In the genomic region with DNA sequence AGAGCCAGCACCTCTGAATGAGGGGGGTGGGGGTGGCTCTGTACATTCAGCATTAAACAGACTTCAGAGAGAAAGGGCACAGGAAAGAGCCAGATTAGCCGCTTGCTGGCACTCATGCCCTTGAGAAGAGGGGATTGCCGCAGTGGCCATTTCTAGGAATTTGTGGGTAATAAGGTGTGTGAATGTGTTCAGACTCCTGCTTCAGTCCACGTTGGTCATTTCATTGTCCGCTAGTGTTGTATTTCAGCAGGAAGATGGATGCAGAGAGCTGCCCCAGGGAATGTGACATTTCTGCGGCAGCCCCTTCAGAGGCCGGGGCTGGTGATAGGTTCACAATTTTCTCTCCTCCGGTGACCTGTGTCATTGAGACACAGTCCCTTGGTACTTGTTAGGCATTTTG, we compare ENCODE assay signal across 12 mouse cellular contexts.
"Had no signal": no experiment of that assay in that cellular context is flagged by ENCODE, and none has a peak within 500 bp of the region (broad histone marks: within the 10 kb centered on the region; RNA-seq: fewer than 3 reads in every experiment).

No protein-coding gene starts in this region.

- H3K4me2 ChIP-seq: lung, embryonic 14.5 days; midbrain, embryonic 12.5 days; neural tube, embryonic 13.5 days had no signal

- DNase-seq: lung, adult 18-20 months; lung, embryonic 14.5 days; lung, postnatal 10 days; right cerebral cortex, postnatal 25 days; spleen, adult 18-20 months; thymus, adult 18-20 months; thymus, postnatal 14 days; thymus, postnatal 36 days had no signal

- H3K9ac ChIP-seq: liver, embryonic 14.5 days; lung, embryonic 14.5 days; midbrain, embryonic 12.5 days; neural tube, embryonic 13.5 days had no signal

- H3K4me3 ChIP-seq: midbrain, embryonic 12.5 days; myocyte; neural tube, embryonic 13.5 days had no signal

- H3K27ac ChIP-seq: liver, embryonic 14.5 days; midbrain, embryonic 12.5 days; neural tube, embryonic 13.5 days had no signal

- H3K36me3 ChIP-seq: midbrain, embryonic 12.5 days; neural tube, embryonic 13.5 days had no signal

- H3K9me3 ChIP-seq: midbrain, embryonic 12.5 days; neural tube, embryonic 13.5 days had no signal
